Mouse (Mus musculus): ENCODE data around the gene 1700003F12Rik.

Gene 1700003F12Rik

DNA sequence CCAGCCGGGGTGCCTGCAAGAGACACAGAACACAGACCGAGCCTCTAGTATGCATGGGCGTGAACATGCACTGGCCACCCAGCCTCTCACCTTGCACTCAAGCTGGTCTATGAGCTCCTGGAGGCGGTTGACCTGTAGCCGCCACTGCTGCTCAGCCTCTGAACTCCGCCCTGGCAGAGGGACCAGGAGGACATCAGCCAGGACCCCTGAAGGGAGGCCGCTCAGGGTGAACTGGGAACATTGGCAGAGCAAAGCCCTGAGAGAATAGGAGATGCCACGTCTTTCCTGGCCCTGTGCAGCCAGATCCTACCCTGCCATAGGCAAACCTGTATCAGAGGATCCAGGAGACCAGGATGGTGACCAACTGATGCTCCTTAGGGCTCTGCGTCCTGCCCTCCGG, at the start of gene 1700003F12Rik:
TSS of gene 1700003F12Rik (plus strand) at position 375 of the 400 bp plus-strand sequence.
- DNase-seq (ENCODE audit: low spot score) = no peak

DNA sequence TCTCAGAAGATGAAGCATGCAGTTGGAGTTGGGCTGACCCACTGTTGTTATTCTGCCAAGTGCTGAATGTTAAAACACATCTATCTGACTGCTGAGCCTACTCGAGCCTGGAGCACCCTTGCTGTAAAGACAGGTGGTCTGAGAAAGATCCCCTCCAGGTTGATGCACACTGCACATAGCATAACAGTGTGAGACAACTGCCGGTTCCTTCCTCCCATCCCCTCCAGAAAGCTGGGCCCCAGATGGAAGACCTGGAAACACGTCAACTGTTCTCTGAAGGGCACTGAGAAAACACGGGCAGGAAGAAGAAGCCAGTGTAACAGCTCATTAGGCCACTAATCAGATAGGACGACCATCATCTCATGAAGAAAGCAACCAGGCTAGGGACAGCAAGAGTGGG, 48.3 kb upstream of the 1700003F12Rik start:
- DNase-seq (ENCODE audit: low spot score) = no peak

DNA sequence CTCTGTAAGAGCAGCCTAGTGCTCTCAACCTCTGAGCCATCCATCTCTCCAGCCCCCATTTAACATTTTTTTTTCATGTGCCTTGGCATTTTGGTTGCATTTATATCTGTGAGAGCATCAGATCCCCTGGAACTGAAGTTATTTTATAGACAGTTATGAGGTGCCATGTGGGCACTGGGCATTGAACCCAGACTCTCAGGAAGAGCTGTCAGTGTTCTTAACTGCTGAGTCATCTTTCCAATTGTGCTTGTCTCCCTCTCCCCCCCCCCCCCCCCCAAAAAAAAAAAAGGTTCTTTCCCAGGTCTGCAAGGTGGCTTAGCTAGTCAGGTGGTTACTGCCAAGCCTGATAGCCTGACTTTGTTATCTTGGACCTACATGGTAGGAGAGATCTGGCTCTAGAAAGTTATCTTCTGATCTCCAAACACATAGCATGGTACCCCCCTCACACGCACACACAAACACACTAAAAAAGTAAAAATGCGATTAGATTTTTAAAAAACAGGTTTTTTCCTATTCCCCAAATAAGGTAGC, 47.1 kb upstream of the 1700003F12Rik start:
- DNase-seq (ENCODE audit: low spot score) = no peak

DNA sequence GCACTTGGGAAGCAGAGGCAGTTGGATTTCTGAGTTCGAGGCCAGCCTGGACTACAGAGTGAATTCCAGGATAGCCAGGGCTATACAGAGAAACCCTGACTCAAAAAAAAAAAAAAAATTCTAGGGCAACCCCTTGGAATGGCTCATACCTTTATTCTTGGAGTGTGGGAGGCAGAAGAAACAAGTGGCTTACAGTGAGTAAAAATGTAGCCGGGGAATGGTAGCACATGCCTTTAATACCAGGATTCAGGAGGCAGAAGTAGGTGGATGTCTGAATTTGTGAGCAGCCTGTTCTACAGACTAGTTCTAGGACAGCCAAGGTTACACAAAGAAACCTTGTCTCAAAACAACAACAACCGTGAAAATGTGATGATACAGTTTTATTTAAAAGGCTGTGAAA, 46.1 kb upstream of the 1700003F12Rik start:
- DNase-seq (ENCODE audit: low spot score) = no peak

DNA sequence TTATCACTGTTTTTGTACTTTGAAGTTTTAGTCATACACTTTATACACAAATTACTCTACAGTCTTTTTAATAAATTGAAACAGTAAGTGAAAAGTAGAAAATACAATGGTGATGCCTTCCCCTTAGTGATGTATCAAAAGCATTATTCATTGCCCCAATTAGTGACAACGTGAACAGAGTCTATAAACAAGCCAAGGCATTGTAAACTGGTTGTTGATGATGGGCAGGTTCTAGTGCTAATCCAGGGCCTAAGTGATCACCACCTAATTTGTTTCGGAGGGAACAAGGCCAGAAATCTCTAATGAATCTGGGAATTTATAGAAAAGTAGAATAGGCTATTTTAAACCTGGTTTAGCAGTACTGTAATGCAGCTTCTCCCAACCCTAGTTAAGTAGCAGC, 39.8 kb upstream of the 1700003F12Rik start:
- DNase-seq (ENCODE audit: low spot score) = no peak

DNA sequence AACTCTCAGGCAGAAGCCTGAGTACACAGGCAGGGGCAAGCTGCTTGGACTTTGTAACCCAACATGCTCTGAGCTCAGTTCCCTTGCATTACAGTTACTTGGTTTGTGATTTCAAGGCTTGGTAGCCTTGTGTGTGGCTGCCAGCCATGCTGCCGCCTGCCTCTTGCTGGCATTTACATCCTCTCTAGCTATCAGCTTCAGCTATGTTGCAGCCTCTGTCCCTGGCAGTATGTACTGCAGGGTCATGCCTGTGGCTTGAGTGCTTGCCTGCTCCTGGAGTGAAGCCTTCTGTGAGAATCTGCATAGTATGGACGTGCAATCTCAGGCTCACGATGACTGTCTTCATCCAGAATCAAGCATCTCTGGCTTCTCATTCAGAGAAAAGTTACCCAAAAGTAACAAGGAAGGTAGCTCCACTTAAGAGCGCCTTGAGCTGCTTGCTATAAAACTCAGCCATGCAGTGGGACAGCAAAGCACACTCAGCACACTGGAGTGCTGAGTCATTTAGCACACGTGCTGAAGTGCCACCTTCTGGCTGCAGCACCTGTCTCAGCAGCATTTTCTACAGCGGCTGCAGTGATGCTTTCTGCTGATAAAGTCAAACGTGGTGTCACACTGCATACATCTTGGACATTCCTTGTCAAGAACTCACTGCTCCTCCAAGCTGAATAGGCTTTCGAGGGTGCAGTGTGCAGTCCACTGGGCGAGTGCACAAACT, 39.2 kb upstream of the 1700003F12Rik start:
- no peak for DNase-seq (ENCODE audit: low spot score)

DNA sequence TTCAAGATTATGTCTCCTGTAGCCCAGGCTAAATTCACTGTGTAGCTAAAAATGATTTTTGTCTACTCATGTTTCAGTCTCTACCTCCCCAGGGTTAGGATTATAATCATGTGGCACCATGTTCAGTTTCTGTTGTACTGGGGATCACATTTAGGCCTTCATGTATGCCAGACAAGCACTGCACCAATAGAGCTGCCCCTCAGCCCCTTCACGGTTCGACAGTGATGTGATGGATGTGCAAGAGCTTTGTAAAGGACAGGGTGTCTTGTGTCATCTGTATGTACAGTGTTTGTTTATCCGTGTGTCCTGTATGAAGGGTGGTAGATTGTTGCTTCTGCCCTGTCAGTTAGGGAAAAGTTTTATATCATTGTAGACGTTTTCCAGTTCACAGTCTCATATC, 38.4 kb upstream of the 1700003F12Rik start:
- no peak for DNase-seq (ENCODE audit: low spot score)

DNA sequence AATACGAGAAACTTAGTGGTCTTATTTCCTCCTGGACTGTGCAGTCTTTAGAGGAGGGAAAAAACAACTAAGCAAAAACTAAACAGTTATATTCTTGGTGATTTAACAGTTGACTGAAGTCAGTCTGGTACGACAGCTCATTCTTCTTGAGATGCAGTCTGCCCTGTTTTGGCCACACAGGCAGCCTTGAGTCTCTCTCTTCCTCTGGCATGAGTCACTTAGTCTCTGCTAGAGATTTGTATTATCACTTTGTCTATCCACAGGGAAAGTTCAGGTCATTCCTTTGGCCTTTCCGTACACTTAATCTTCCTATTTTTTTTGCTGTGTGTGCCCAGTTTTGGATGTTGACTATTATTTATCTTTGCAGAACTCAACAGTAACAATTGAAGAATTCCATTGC, 36.7 kb upstream of the 1700003F12Rik start:
- DNase-seq (ENCODE audit: low spot score) = no peak

DNA sequence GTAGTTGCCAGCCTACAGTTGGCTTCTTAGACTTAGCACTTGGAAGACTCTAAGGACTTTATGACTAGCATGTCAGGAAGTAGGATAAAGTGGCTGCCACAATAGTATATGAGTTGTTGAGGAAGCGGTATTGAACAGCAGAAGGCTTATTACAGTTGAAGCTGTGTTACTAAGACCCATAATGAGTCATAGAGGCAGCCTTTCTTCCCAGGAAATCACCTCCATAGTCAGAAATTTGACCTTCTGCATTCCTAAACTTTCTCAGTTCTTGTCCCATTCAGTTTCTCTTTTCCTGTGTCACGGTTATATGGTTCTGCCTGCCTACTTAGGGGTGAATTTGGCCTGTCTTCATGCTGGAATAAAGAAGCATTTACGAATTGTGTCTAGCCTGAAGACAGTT, 29.9 kb upstream of the 1700003F12Rik start:
- DNase-seq (ENCODE audit: low spot score) = no peak

DNA sequence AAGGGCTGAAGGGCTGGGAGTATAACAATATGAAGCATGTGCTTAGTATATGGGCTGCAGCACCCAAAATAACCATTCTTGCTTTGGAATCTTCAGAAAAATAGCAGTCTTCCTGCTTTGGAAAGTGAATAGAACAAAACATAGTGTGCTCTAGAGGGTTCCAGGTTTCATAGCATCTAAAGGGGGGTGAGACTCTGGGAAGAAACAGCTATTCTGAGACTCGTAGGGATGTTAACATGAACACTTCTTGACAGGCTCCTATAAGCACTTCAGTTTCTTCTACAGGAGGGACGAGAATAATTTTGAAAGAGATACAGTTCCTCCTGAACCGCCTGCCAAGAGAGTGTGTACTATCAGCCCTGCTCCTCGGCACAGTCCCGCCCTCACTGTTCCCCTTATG, 29.5 kb upstream of the 1700003F12Rik start:
- no peak for DNase-seq (ENCODE audit: low spot score)

DNA sequence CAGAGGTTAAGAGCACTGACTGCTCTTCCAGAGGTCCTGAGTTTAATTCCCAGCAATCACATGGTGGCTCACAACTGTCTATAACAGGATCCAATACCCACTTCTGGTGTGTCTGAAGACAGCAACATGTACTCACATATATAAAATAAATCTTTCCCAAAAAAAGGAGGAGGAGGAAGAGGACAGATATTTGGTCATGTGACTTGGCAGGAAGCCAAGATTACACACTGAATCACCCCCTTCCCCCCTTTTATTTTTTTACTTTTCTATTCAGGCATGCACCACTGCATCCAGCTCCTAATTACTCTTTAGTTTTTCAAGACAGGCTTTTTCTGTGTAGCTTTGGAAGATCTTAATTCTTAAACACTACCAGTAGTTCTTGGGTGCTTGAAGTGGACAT, 25.4 kb upstream of the 1700003F12Rik start:
- DNase-seq (ENCODE audit: low spot score) = no peak

DNA sequence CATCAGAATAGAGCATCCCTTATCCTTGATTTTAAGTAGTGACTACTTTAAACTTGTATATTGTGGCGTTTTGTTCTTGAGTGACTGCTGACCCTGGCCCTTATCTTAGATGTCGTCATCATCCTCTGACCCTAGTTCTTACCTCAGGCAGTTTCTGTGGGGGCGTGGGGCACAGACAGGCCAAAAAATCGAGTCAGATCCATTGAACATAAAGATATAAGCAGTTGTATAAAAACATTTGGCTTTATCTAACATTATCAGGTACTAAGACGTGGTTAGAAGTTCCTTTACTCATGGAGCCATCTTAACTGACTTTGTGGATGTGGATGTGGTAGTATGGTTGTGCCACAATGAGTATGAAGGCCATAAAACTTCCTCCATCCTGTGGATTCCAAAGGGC, 24.6 kb upstream of the 1700003F12Rik start:
- no peak for DNase-seq (ENCODE audit: low spot score)

DNA sequence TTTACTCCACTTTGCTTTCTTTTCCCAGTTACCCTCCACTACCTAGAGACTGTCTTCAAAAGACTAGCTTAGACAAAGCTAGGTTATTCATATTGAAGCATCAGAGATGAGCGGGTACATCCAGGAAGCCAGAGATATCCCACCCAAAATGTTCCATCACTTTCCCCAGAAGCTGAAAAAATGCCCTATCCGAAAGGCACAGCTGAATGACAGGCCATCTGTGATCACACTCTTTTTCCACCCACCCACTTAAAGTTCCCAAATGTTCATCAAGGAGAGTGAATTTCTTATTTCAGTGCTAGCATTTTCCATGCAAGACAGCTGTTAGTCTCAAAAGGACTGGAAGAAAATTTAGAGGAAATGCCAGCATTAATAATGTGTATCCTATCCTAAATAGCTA, 21.6 kb upstream of the 1700003F12Rik start:
- DNase-seq (ENCODE audit: low spot score) = no peak

DNA sequence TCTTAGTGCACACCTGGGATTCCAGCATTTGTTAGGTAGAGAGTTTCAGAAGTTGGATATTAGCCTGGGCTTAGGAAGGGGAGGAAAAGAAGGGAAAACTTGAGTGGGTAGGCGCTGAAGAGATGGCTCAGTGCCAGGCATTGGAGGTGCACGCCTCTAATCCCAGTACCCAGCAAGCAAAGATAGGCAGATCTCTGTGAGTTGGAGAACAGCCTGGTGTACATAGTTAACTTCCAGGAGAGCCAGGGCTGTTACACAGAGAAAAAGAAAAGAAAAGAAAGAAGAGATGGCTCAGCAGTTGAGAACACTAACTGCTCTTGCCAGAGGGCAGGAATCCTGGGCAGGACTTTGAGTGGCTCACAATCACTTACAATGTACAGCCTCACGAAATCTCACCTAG, 20.4 kb upstream of the 1700003F12Rik start:
- no peak for DNase-seq (ENCODE audit: low spot score)

DNA sequence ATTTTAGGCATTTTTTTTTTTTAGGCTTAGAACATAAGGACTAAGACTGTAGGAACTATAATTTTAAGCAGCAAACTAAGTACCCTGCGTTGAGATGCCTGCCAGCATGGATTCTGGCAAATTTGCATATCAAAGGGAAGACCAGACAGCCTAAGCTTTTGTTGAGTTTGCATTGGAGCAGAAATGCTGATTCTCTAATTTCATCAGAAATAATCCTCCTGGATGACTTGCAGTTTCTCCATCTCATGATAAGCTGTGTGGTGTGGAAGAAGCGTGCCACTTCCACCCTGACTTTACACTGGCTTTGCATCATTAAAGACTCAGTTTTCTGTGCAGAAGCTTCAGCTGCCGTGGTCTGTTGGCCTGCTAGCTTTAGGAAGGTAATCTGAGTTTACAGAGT, 14.0 kb upstream of the 1700003F12Rik start:
- DNase-seq (ENCODE audit: low spot score) = no peak

DNA sequence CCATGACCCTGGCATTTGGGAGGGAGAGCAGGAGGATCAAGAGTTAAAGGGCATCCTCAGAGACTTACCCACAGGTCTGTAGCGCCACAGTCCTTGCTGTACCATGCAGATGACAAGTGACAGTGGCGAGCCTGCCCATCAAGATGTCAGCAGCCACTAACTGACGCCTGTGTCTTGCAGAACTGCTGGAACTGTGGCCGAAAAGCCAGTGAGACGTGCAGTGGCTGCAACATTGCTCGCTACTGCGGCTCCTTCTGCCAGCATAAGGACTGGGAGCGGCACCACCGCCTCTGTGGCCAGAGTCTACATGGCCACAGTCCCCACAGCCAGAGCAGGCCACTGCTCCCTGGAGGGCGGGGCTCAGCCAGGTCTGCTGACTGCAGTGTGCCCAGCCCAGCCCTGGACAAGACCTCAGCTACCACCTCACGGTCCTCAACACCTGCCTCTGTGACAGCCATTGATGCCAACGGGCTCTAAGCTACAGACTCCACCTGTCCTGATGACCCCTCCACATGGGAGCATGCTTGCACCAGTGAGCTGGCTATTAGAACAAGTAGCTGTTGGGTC, 12.1 kb upstream of the 1700003F12Rik start:
- DNase-seq (ENCODE audit: low spot score) = no peak

DNA sequence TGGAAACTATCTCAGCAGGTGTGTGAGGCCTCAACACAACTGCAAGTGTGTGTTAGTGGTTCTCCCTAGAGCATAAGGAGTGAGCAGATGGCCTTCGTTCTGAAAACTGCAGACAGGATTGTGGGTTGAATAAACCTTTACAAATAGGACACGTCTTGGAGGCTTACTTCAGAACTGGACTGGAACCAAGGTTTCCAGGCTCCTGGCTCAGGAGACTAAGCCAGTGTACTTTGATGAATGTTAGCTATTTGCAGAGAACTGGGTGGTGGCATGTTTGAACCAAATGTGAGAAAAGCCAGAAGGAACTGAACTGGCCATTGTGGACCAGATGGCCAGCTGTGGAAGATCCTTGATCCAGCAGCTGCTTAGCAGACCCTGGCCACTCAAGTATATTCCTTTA, 8.6 kb upstream of the 1700003F12Rik start:
- DNase-seq (ENCODE audit: low spot score) = no peak

DNA sequence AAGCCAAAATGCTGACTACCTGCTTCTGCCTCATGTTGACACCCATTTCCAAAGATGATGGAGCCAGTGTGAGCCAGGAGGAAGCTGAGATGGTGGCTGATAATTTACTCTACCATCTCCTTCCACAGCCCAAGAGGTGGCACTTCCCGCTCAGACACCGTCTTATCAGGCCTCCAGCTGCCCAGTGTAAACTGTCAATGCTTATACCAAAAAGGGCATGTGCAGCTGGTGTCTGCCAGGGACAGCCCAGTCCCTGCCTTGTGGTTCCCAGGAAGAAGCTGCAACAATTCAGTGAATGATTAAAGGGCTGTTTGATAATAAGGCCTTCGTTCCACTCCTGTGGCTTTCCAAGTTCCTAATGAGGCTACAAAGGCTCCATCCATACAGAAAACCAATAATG, 8.2 kb upstream of the 1700003F12Rik start:
- DNase-seq (ENCODE audit: low spot score) = no peak

DNA sequence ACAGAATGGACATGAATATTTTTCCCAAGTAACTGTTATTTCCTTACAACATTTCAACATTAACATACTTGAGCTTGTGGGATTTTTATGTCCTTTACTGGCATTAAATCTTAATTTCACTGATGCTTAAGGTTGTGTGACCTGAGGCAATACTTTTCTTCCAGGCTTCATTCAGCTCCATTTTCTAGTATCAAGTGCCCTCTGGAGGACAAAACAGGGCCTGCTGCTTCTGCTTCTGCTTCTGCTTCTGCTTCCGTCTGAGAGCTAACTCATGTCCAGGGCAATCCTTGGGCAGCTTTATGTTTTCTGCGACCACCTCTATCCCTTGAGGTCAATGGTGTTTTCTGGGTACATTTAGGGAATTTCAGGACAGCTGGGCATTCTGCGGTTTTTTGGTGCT, 7.2 kb upstream of the 1700003F12Rik start:
- DNase-seq (ENCODE audit: low spot score) = peak; percentile 64

DNA sequence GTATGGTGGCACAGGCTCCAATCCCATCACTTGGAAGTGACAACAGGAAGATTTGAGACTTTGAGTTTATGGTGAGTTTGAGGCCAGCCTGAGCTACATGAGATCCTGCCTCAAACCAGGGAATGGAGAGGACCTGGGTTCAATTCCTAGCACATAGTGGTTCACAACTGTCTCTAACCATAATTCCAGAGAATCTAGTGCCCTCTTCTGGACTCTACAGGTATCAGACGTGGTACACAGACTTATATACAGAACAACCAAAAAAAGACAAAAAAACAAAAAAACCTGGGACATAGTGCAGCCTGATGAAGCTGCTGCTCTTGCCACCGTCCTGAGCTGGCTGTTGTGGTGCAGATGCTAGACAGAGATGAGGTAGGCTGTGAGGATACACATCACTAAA, 5.3 kb upstream of the 1700003F12Rik start:
- no peak for DNase-seq (ENCODE audit: low spot score)

DNA sequence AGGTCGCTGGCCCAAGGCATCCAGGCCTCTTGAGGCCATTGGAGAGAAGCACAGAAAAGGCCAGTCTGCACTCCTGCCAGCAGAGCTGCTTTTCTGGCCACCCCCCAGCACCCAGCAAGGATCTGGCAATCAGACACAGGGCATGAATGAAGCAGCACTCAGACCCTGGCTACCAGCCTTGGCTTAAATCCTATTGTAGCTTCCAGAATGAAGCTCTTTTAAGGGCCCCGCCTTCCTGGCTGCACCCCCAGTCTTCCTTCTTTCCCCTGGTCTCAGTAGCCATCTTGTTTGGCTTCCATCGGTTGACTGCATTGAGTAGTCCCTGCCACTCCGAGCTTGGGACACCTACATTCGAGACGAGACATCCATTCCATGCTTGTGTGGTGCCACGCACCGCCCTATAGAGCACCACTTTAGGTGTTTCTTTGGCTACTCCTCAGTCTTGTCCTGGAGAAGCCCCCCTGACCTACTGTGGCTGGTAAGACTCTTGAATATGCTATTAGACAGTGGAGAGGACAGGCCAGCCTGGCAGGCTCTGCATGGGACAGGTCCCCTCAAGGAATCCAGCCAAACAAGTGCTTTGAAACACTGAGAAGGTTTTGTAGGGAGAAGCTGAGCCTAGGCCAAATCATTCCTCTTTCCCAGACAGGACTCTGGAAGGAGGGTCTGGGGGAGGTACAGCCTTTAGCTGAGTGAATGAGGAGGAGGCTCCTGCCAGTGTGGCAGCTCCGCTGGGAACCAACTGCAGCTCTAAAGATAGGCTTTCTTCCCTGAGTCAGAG, 3.1 kb upstream of the 1700003F12Rik start:
- DNase-seq (ENCODE audit: low spot score) = no peak

DNA sequence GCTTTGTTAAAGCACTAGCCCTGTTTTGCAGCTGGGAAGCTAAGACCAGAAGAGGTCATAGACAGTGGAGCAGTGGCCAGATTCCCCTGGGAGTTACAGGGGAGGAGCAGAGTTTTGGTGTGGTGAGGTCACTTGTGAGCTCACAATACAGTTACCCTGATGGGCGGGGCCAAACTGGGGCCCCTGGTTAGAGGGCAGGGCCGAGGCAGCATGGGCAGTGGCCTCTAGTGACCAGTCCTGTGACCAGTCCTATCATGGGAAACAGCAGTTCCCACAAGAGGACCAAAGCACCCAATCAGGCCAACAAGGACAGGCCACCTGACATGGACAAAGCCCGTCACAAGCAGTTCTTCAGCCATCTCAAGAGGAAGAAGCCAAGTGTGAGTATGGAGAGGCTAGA, 1.8 kb downstream of the 1700003F12Rik start:
- peak; percentile 54 for DNase-seq (ENCODE audit: low spot score)
